Mouse (Mus musculus) midbrain, embryonic 14.5 days (tissue): ENCODE measurements around the gene Klk13. TPM values are rescaled to one million over a fixed set of nuclear protein-coding genes. Genes with fewer than 3 reads are reported as not detected.

Experiments used
- ATAC-seq: fragments of 200-750 bp; cut with Nextera tagmentation; 2 replicates; pipeline ENCODE4 v1.8.0; 2017; ENCODE audit warnings: moderate number of reproducible peaks, moderate library complexity; ENCODE audit not compliant: low FRiP score, low TSS enrichment
- DNase-seq: peaks from one replicate; pipeline ENCODE4 v3.0.0-alpha.2; 2015
- H3K27ac ChIP-seq: fragments of 300-500 bp; sonication (generic); replicated peaks from 2 replicates; pipeline ENCODE4 v1.5.1; 2014; ENCODE audit warnings: mild to moderate bottlenecking, low read depth, low read length, moderate library complexity
- H3K27me3 ChIP-seq: fragments of 300-500 bp; sonication (generic); 2 replicates; pipeline ENCODE4 v1.6.1; 2014; ENCODE audit warnings: low read length, control low read depth, mixed read lengths; ENCODE audit not compliant: control insufficient read depth, insufficient read depth
- H3K36me3 ChIP-seq: fragments of 300-500 bp; sonication (generic); 2 replicates; pipeline ENCODE4 v1.6.1; 2014; ENCODE audit warnings: low read length, control low read depth; ENCODE audit not compliant: control insufficient read depth, insufficient read depth
- H3K4me1 ChIP-seq: fragments of 300-500 bp; sonication (generic); 2 replicates; pipeline ENCODE4 v1.6.1; 2014; ENCODE audit warnings: mild to moderate bottlenecking, antibody characterized with exemption, low read length, control low read depth; ENCODE audit not compliant: control insufficient read depth, insufficient read depth
- H3K4me2 ChIP-seq: fragments of 300-500 bp; sonication (generic); 2 replicates; pipeline ENCODE4 v1.6.1; 2014; ENCODE audit warnings: mild to moderate bottlenecking, low read length, moderate library complexity
- H3K4me3 ChIP-seq: fragments of 300-500 bp; sonication (generic); replicated peaks from 2 replicates; pipeline ENCODE4 v1.5.1; 2014; ENCODE audit warnings: low read depth, low read length
- H3K9ac ChIP-seq: fragments of 300-500 bp; sonication (generic); replicated peaks from 2 replicates; pipeline ENCODE4 v1.6.1; 2014; ENCODE audit warnings: mild to moderate bottlenecking, low read length, moderate library complexity
- H3K9me3 ChIP-seq: fragments of 300-500 bp; sonication (generic); 2 replicates; pipeline ENCODE4 v1.6.1; 2016; ENCODE audit warnings: low read length, control low read depth, mixed read lengths; ENCODE audit not compliant: control insufficient read depth
- WGBS: fragments of 180-500 bp; shearing (Covaris S2); extraction: QIAGEN DNeasy Blood & Tissue Kit; methylation state at CpG from one replicate; pipeline ENCODE4 v1.1.7; 2014; 5-methylcytosine and 5-hydroxymethylcytosine counted together
- polyA plus RNA-seq: library from polyadenylated mRNA; unstranded; fragments of >200 nt; fragmentation: Nextera tagmentation; extraction: Ambion mirVana; gene quantifications from 2 replicates; pipeline ENCODE4 v1.2.1, GENCODE M21; 2014

Klk13 gene
- polyA plus RNA-seq, 1 experiment from 2014 or later, result not detected

- Histone ChIP-seq H3K9me3 (no peaks in the 10 kb centered on the region), H3K36me3 (no peaks in the 10 kb centered on the region), H3K27ac (no peak overlapping the region), H3K9ac (no peak overlapping the region), H3K4me3 (no peak overlapping the region), H3K4me2 (no peak overlapping the region), H3K4me1 (no peaks in the 10 kb centered on the region), H3K27me3 (no peaks in the 10 kb centered on the region)
- no peak for DNase-seq
- no peak for ATAC-seq
- 75% methylated on average over 2 of the region's 2 CpGs for WGBS
Measured at GRCm38 (mm10) chr7:43752806-43753205, 40.4 kb downstream of the Klk13 start.

GRCm38 (mm10) chr7:43766484-43766883 lies 54.1 kb downstream of the Klk13 start:
- H3K4me2 ChIP-seq, result no peak overlapping the region
- H3K27me3 ChIP-seq, result no peaks in the 10 kb centered on the region
- ATAC-seq, result no peak
- no peak overlapping the region for H3K4me3 ChIP-seq
- no peaks in the 10 kb centered on the region for H3K36me3 ChIP-seq
- peak; percentile 31 for DNase-seq
- H3K9ac ChIP-seq, result no peak overlapping the region
- no peak overlapping the region for H3K27ac ChIP-seq
- H3K4me1 ChIP-seq, result no peaks in the 10 kb centered on the region
- WGBS, result 24% methylated on average over 8 of the region's 8 CpGs
- no peaks in the 10 kb centered on the region for H3K9me3 ChIP-seq

GRCm38 (mm10) chr7:43768597-43768996 lies 56.2 kb downstream of the Klk13 start, which contains the start of gene Klk12:
Gene Klk12 (plus strand): TSS chr7:43768897.
- no peaks in the 10 kb centered on the region for H3K9me3 ChIP-seq
- H3K27me3 ChIP-seq, result no peaks in the 10 kb centered on the region
- no peak within 1 kb of the TSS for H3K4me3 ChIP-seq
- no peak for DNase-seq
- no peak for ATAC-seq
- H3K4me2 ChIP-seq, result no peak within 1 kb of the TSS
- WGBS, result 88% methylated on average over 4 of the region's 4 CpGs
- no peaks in the 10 kb centered on the region for H3K36me3 ChIP-seq
- H3K4me1 ChIP-seq, result no peaks in the 10 kb centered on the region
- H3K9ac ChIP-seq, result no peak within 1 kb of the TSS
- H3K27ac ChIP-seq, result no peak within 1 kb of the TSS

DNA sequence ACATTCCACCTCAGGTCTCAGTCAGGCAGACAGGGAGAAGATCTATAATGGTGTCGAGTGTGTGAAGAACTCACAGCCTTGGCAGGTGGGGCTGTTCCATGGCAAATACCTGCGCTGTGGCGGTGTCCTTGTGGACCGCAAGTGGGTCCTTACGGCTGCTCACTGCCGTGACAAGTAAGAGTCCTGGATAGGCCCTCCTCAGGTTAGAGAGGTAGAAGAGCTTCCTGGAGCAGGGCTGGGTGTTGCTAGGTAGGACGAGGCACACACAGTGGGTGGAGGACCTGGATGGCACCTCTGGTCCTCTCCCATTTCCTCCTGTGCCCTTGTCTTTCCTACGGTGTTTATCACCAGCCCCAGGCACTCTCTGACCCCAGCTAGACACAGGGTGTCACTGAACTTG lies 57.3 kb downstream of the Klk13 start:
- H3K4me1 ChIP-seq, result no peaks in the 10 kb centered on the region
- no peaks in the 10 kb centered on the region for H3K9me3 ChIP-seq
- no peak overlapping the region for H3K27ac ChIP-seq
- no peak overlapping the region for H3K4me3 ChIP-seq
- ATAC-seq (no peak), DNase-seq (no peak)
- H3K4me2 ChIP-seq, result no peak overlapping the region
- WGBS, result 93% methylated on average over 8 of the region's 8 CpGs
- H3K9ac ChIP-seq, result no peak overlapping the region
- H3K27me3 ChIP-seq, result no peaks in the 10 kb centered on the region
- no peaks in the 10 kb centered on the region for H3K36me3 ChIP-seq

GRCm38 (mm10) chr7:43770701-43771100 lies 58.3 kb downstream of the Klk13 start:
- H3K4me3 ChIP-seq, result no peak overlapping the region
- no peaks in the 10 kb centered on the region for H3K4me1 ChIP-seq
- no peak overlapping the region for H3K9ac ChIP-seq
- H3K4me2 ChIP-seq, result no peak overlapping the region
- H3K9me3 ChIP-seq, result no peaks in the 10 kb centered on the region
- no peak for ATAC-seq
- no peak overlapping the region for H3K27ac ChIP-seq
- no peak for DNase-seq
- 95% methylated on average over 10 of the region's 10 CpGs for WGBS
- no peaks in the 10 kb centered on the region for H3K36me3 ChIP-seq
- no peaks in the 10 kb centered on the region for H3K27me3 ChIP-seq

- DNase-seq, result no peak
- H3K4me3 ChIP-seq, result no peak overlapping the region
- 95% methylated on average over 6 of the region's 6 CpGs for WGBS
Measured at GRCm38 (mm10) chr7:43771916-43772315, 59.5 kb downstream of the Klk13 start.

DNA sequence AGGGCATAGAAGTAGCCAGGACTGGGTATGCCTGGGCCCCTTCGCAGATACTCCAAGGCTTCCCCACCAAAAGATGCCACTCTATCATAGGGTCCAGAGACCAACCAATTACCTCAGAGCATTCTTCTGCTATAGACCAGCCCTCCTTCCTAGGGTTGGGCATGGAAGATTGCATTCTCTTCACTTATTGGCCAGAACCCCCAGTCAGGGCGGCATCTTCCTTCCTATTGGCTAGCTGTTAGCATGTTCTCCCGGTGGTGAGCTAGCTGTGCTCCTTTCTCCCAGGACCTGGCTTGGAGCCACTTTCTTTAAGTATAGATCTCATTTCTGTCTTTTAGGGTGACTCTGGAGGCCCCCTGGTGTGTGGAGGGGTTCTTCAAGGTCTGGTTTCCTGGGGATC lies 60.5 kb downstream of the Klk13 start:
- ATAC-seq (no peak), DNase-seq (no peak)
- Histone ChIP-seq H3K4me1 (no peaks in the 10 kb centered on the region), H3K4me3 (no peak overlapping the region), H3K27me3 (no peaks in the 10 kb centered on the region), H3K9ac (no peak overlapping the region), H3K27ac (no peak overlapping the region), H3K36me3 (no peaks in the 10 kb centered on the region), H3K9me3 (no peaks in the 10 kb centered on the region), H3K4me2 (no peak overlapping the region)
- WGBS, result 85% methylated on average over 3 of the region's 3 CpGs

More at GRCm38 (mm10) chr7:43771916-43772315, 59.5 kb downstream of the Klk13 start:
- H3K4me2 ChIP-seq, result no peak overlapping the region
- H3K27me3 ChIP-seq, result no peaks in the 10 kb centered on the region
- H3K9me3 ChIP-seq, result no peaks in the 10 kb centered on the region
- H3K36me3 ChIP-seq, result no peaks in the 10 kb centered on the region
- H3K27ac ChIP-seq, result no peak overlapping the region
- no peak for ATAC-seq
- H3K4me1 ChIP-seq, result no peaks in the 10 kb centered on the region
- H3K9ac ChIP-seq, result no peak overlapping the region

- Histone ChIP-seq H3K4me3 (no peak within 1 kb of the TSS), H3K4me1 (no peaks in the 10 kb centered on the region), H3K4me2 (no peak within 1 kb of the TSS), H3K27ac (no peak within 1 kb of the TSS), H3K9me3 (no peaks in the 10 kb centered on the region), H3K9ac (no peak within 1 kb of the TSS), H3K27me3 (no peaks in the 10 kb centered on the region), H3K36me3 (no peaks in the 10 kb centered on the region)
- DNase-seq (no peak), ATAC-seq (no peak)
- 94% methylated on average over 5 of the region's 5 CpGs for WGBS
Measured at GRCm38 (mm10) chr7:43774364-43774763, 62.0 kb downstream of the Klk13 start, which contains the start of gene Klk11. Gene Klk11 (plus strand): TSS chr7:43774604.

DNA sequence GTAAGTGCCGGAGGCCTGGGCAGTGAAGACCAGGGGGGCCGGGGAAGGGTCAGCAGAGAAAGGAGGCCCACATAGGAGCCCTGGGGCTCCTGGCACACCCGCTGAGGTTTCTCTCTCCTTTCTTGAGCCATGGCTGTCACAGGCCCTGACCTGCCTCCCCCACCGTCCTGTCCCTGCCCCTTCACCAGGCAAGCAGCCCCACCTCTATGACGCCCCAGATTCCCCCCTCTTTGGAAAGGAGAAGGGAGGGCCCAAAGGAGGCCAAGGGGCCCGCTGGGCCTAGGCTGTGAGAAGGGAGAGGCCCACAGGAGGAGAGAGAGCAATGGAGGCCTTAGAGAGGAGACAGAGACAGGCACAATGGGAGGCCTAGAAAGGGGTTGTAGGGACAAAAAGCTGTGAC lies 62.4 kb downstream of the Klk13 start:
- Histone ChIP-seq H3K36me3 (no peaks in the 10 kb centered on the region), H3K4me3 (no peak overlapping the region), H3K9ac (no peak overlapping the region), H3K27me3 (no peaks in the 10 kb centered on the region), H3K4me1 (no peaks in the 10 kb centered on the region), H3K4me2 (no peak overlapping the region), H3K9me3 (no peaks in the 10 kb centered on the region), H3K27ac (no peak overlapping the region)
- 0 out of 2 replicates have a peak, but pooled peaks have one; percentile 28 for ATAC-seq
- WGBS, result 38% methylated on average over 6 of the region's 6 CpGs
- no peak for DNase-seq
